Mouse (Mus musculus) heart, postnatal 4 days (tissue): ENCODE measurements around the gene Cd3eap. TPM values are rescaled to one million over a fixed set of nuclear protein-coding genes. Genes with fewer than 3 reads are reported as not detected.

Experiments
- DNase-seq: peaks from one replicate; pipeline ENCODE4 v3.0.0; 2021
- total RNA-seq, 2 experiments: library from RNA; stranded (reverse); gene quantifications; 2 replicates each; pipeline ENCODE4 v1.2.3; 2021

Gene Cd3eap
- total RNA-seq, 2 experiments from 2014 or later: 9.0 to 9.5 TPM

DNA sequence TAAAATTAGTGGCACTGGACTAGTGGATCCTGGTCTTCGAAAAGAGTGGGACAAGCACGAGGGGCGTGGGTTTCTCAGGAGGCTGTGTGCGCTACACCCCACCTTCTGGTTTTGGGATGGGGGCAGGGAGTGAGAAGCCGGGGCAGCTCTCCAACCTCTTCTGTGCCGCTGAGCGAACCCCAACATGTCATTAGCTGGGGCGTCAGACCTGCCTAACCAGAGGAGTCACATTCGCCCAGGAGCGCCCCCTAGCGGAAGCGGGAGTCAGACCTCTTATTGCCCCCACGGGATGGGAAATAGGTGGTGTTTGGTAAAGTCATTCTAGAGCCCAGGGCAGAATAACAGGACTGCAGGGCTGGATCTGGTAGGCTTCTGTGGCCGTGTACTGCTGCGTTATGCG, 2.4 kb upstream of the Cd3eap start:
- peak; percentile 89 for DNase-seq

DNA sequence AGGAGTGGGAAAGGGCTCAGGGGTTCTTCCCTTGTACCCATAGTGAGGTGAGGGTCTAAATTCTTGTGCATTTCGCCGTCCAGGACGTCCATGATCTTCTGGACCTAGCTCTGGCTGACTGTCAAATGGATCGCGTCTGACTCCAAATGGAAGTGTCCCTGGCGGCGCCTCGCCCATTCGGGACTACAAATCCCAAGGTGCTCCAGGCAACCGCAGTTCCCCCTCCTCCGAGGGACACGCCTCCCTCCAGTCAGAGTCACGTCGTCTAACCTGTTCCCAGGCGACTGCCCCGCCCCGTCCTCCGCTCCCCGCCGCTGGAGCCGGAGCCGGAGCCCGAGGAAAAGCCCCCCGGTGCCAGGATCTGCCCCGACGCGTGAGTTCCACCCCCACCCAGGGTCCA, 1.7 kb upstream of the Cd3eap start:
- DNase-seq: peak; percentile 93

DNA sequence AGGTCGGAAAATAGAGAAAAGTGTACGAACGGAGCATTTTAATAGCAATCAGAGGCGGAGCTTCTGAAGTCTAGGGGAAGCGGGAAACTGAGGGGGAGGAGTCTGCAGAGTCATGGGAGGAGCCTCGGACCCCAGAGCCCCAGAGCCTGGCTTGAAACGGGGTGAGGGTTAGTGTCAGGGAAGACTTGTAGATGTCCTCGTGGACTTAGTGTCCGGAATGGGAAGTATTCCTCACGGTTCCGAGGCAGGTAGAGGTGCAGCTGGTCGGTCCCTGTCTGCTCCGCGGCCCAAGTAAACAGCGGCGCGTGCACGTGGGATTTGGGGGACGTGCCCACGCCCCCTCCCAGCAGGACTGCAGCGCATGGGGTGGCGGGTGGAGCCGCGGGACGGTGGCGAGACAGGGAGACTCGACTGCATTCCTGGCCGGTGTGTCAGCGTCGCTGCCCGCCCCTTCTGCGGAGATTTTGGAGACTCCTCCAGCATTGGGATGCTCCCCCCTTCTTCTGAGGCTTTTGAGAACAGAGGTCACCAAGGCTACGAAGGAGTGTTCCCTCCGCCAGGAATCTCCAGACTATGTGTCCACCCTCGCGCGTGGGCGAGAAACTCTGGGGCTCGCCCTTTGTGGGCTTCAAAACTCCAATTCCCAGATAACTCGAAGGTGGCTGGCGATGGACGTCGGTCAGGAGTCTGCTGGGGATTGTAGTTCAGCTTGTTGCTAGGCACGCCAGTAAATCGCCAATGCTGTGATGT, 784 bp upstream of the Cd3eap start:
- peak; percentile 77 for DNase-seq

DNA sequence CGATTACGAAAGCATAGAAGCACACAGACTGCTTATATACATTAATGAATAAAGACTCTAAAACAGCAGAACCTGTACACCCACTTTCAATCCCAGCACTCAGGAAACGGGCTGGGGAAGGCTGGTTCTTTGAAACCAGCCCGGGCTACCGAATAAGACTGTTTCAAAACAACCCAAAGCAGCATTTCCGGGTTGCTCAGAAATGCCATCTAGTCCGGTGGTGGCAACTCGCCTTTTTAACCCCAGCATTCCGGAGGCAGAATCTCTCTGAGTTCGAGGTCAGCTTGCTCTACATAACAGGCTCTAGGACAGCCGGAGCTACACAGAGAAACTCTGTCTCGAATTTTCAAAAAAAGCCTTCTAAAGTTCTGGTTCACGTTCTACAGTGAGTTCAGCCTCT, 649 bp downstream of the Cd3eap start:
- no peak for DNase-seq

DNA sequence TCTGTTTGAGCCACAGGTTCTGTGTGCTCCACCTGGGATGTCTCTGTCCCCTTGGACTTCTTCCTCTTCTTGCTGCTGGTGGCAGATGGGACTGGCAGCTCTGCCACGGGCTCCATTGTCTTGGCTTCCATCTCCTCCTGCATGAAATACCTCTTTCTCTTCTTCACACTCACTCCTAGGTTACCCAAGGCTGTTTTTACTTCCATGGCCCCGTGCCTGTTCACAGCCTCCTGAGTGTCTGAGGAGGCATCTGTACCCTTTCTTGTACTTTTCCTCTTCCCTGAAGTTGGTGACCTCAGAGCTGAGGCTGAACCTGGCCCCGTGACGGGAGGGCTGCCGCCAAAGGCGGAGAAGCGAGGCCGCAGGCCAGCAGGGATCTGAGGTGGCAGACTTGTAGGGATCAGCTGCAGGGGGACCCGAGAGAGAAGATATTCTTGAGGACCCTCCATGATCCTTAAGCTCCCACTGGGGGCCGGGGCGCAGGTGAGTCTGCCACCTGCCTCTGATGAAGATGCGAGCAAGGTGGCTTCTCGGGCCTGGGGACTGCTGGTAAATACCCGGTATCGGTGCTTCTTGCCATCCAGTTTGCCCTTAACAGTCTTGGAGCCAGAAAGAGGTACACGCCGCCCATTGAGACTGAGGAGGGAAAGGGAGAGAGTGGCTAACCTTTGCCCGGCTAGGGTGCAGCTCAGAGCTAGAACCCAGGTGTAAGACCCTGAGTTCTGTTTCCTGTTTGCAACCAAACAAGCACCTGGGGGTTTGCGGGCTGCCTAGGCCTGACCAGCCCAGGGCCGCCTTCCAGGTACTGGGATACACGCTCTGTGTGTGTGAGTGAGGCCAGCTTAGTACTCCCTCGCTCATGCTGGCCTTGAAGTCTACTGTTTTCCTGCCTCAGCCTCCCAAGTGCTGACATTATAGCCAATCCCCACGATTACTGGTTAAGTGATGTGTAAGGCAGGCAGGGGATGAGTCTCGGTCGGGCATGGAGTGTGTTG, 1.6 kb downstream of the Cd3eap start:
- no peak for DNase-seq

DNA sequence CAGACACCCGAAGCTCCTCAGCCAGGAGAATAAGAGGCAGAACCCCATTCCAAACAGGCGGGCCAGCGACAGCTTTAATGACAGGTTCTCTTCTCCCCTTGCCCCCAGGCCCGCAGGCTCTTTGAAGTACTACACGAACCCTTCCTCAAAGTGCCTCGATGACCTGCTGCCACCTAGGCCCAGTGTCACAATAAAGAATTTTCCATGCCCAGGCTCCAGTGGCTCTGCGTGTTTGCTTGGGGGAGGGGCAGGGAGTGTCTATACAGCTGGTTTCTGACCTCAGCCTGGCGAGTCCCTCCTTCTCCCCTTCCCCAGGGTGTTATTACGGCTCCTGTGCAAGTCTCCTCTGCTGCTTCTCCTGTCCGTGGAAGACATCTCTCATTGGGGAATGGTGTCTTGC, 3.0 kb downstream of the Cd3eap start:
- no peak for DNase-seq

DNA sequence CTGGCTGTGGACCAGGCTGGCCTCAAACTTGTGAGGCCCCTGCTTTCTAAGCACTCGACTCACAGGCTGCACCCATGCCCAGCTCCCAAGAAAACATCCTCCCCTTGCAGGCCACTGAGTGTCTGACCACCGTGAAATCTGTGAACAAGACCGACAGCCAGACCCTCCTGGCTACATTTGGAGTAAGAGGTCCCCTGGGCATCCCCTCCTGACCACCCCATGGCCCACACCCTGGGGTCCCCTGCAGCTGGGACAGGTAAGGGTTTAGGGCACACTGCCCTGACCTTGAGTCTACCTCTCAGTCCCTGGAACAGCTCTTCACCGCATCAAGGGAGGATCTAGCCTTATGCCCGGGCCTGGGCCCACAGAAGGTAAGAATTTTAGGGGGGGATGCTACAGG, 4.3 kb downstream of the Cd3eap start:
- DNase-seq: no peak

DNA sequence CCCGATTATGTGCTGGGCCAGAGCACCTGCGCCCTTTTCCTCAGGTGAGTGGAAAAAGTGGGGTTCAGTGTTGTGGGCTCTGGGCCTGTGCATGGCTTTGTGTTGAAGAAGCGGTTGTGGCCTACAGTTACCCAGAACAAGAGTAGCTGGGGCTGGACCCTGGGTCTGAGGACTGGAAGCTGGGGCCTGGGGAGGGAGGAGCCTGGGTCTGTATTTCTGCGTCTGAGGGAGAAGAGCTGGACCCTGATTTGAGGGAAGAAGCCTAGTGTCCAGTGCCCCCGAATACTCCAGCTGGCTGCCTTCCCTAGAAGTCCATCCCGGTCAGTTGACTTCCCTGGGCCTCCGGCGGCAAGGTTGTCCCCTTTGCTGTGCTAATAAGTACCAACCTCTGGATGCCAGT, 9.1 kb downstream of the Cd3eap start:
- no peak for DNase-seq

DNA sequence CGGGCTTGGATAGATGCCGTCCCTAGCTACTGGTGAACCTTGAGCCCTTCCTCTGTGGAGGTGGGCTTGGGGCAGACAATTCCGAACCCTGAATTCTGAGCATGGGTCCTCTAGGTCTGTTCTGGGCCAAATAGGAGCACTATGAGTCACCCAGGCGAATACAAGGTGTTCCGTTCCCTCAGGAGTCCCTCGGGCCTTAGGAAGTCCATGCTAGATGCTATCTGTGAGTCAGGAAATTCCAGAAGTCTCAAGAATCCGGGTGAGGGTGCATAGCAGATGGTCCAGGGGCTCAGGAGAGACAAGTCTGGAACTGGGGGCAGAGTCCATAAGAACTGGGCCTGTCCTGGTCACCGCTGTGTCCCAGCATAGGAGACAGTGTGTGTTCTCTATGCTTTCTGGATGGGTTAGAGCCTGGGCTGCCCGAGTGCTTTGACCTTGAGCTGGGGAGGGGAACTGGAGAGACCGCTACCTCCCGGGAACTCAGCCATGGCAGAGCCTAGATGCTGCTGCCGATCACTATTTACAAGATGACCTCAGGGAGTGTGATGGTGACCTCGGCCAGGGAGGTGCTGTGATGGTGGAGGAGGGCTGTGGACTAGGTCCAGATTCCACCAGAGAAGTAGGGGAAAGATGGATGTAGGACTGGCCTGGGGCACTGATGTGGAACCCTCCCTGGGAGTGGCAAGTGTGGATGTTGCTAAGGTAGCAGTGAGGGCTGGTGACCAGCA, 9.9 kb downstream of the Cd3eap start:
- DNase-seq: no peak

DNA sequence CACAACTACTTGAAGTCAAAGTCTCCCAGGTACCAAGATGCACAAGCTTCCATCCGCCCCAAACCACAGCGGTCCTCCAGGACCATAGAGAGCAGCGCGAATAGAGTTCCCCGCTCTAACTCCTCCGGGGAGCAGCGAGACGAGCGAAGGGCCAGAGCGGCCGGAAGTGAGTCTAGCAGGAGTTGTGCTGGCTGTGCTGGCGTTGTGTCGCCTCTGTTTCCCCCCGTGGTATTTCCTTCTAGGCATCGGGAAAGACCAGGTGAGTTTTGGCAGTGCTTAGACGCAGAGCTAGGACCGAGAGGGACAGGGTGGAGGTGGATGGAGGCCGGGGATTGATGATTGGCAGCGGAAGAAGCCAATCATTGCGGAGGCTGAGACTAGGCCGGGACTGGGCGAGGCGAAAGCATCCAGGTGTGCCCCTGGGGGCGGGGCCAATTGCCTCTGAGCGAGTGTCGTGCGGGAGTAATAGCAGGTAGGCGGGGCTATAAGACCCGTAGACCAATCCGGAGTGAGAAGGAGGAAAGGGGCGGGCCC, 14.3 kb downstream of the Cd3eap start:
- DNase-seq: peak; percentile 93

DNA sequence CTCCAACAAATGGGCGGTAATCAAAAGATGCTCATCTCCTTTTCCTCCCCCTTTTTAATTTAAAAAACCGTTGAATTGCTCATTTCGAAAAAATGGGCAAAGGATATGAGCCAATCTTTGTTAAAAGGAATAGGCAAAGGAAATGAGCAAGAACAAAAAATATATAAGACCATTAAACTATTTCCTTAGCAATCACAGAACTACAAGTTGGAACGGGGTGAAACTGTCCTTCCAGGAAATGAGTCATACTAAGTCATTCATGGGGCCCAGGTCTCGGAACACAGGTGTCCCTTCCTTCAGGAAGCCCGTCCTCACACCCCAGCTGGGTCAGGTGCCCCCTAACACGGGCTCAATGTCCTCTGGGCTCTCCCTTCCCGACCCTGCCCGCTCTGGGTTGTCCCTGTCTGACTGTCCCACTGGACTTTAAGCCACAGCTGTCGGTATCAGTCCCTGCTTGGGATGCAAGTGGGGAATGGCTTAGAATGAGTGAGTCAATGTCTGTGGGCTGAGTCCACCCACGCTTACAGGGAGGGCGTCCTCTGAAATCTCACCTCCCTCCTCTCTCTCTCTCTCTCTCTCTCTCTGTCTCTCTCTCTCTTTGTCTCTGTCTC, 14.9 kb downstream of the Cd3eap start, which contains the start of gene Ercc1:
Gene Ercc1, plus strand, starts transcription at position 542 of the 611 bp plus-strand sequence.
- no peak for DNase-seq

DNA sequence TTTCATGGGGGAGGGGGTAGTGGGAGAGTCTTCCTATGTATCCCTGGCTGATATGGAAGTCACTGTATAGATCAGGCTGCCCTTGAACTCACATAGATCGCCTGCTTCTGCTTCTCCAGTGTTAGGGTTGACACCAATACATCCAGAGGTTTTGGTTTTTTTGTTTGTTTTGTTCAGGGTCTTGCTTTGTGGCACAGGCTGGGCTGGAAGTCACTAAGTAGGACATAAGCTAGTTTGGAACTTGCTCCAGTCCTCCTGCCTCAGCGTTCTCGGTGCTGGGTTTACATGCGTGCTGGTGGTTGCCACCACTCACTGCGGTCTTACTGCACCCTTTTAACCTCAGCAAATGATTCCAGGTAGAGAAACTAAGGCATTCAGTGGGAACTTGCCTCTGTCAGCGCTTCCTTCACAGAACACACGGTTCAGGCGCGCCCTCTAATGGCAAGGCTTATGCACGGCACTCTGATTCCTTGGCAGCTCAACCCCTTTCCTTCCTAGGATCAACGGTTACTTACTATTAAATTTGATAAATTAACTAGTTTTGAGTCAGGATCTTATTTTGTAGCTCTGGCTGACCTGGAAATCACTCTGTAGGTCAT, 16.0 kb downstream of the Cd3eap start:
- peak; percentile 85 for DNase-seq

DNA sequence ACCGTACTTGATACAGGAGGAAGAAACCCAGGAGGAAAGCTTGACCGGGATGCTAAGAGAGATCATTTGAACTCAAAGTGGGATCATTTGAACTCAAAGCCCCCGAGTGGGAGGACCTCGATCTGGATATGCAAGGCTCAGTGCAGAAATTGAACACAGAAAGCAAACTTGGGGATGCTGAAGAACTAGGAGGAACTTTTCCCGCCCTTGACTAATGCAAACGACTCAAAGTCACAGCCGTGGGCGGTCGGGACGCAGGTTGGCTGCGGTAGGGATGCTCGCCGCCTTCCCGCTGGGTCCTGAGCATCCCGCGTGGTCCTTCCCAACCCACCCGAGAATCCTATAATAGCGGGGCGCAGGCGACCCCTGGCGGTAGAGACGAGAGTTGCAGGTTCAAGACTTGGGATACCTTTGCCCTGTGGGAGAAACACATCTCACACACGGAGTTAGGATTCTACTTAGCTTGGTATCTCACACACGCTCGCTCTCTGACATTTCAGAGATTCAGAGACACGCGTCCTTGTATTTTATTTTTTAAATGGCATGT, 16.7 kb downstream of the Cd3eap start:
- DNase-seq: peak; percentile 94

DNA sequence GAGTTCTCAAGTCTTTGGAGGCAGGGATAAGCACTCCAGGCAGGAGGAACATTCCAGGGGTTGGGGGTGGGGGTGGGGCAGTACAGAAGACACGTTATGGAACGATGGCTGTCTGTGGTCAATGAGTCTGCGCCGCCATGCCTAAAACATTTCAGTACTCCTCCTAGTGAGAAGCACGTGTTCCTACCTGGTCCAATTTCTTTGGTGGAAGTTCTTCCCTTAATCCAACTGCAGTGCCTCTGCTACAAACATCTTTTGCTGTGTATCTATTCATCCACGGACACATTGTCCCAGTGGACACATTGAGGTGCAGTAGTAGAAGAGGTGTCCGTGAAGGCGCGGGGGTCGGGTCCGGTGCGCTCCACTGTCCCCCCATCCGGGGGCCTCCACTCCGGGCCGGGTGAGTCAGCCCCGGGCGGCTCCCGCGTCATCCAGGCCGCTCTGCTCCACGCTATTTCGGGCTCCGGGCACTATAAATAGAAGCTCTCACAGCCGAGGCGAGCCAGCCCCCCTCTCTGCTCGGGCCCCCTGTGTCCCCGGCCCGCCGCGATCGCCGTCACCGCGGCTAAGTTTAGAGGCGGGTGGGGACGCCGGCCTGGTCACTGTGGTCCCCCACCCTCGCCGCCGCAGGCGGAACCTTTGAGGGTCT, 17.4 kb downstream of the Cd3eap start:
- peak; percentile 84 for DNase-seq

DNA sequence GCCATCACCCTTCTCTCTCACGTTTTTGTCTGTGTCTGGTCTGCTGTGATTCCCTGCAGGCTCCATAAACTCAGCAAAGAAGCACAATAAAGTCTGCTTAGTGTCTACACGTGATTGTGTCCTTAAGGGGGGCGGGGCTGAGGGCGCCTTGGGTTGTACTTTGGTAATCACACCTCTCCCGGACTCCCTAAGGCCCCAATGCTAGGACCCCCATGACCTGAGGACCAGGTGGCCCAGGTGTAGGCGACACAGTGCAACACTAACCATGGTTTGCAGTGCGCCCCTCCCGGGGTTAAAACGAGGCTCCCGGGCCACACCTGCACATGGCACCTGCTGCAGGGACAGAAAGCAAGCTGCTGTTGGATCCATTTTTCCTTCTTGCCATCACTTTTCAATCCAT, 18.0 kb downstream of the Cd3eap start:
- no peak for DNase-seq

DNA sequence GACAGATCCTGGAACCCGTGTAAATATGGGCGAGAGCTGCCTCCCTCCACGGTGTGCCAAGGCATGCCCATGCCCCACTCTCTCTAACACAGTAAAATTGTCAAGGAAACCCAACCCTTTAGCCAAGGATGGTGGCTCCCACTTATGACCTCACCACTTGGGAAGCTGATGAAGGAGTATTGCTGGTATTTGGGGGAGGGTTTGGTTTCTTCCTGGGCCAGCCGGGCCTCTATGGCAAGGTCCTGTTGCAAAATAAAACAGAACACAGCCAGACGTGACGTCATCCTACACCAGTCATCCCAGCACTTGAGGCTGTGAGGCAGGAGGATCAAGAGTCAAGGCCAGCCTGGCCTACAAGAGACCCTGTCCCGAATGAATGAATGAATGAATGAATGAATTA, 20.7 kb downstream of the Cd3eap start:
- no peak for DNase-seq

DNA sequence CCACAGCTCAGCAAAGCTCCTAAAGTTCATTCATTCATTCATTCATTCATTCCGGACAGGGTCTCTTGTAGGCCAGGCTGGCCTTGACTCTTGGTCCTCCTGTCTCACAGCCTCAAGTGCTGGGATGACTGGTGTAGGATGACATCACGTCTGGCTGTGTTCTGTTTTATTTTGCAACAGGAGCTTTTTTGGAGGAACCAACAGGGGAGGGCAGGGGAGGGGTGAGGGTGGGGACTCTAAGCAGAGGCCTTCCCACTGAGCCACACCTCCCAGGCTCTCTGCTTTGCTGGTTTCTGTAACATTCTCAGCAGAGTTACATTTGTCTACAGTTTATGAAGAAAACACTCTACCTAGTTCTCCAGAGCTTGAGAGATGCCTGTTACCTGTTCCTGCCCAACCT, 21.2 kb downstream of the Cd3eap start:
- DNase-seq: no peak

DNA sequence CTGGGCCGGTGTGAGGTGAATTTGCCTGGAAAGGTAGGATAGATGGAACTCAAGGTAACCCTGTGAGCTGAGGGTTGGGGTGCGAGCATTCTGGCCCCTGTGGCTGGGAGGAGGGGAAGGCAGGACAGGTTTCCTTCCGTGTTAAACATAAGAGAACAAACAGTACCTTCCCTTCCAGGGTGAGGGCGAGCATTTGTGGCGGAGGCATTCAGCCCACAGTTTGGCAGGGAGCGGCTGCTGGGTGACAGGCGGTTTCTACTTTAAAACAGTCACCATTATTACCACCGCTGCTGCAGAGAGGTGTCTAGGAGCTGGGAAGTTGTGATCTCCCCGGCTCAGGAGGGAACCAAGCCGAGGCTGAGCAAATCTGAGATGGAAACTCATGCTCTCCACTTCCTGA, 22.2 kb downstream of the Cd3eap start:
- no peak for DNase-seq

DNA sequence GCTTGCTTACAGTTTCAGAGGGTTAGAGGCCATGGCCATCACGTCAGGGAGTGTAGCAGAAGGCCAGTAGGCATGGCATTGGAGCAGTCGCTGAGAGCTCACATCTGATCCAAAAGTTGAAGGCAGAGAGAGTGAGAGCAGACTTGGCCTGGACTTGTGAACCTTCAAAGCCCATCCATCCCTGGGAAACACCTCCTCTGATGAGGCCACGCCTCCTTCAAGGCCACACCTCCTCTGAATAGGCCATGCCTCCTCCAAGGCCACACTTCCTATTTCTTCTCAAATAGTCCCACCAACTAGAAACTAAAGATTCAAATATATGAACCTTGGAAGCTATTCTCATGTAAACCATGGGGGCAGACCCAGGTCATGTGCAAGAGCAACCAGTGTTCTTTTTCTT, 23.7 kb downstream of the Cd3eap start:
- peak; percentile 20 for DNase-seq

DNA sequence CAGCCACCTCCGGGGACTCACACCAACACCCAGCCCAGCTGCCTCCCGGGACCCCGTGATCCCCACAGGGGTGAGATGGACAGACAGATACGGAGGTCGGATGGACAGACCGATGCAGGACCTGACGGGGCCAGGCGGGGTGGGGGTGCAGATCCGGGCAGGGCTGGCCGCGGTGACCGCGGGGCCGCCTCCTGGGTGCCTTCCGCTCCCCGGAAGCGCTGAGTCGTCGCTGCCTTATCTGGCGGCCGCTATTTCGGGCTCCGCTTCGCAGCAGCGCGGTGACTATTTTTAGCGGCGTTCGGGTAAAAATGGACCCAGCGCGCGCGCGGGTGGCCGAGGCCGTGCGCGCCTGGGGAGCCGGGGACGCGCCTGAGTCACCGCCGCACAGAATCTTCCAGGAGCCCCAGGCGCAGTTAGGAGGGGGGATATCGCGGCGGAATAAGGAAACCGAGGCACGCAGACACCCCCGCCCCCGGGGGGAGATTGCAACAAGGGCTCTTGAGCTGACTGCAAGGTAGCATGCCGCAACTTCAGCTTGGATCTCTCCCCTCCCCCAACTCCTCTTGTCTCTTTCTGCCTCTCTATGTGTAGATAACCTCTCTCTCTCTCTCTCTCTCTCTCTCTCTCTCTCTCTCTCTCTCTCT, 26.5 kb downstream of the Cd3eap start:
- DNase-seq: peak; percentile 88
